Mouse (Mus musculus) induced T-regulatory cell, adult 2 months (primary cell): ENCODE results near the gene Fam198b.
A peak's percentile ranks its signal among the peaks of the same experiment; 100 is the strongest.

Experiments used
- DNase-seq: peaks from one replicate; pipeline ENCODE4 v3.0.0-alpha.2; 2012; ENCODE audit warnings: low read depth

Gene Fam198b

DNA sequence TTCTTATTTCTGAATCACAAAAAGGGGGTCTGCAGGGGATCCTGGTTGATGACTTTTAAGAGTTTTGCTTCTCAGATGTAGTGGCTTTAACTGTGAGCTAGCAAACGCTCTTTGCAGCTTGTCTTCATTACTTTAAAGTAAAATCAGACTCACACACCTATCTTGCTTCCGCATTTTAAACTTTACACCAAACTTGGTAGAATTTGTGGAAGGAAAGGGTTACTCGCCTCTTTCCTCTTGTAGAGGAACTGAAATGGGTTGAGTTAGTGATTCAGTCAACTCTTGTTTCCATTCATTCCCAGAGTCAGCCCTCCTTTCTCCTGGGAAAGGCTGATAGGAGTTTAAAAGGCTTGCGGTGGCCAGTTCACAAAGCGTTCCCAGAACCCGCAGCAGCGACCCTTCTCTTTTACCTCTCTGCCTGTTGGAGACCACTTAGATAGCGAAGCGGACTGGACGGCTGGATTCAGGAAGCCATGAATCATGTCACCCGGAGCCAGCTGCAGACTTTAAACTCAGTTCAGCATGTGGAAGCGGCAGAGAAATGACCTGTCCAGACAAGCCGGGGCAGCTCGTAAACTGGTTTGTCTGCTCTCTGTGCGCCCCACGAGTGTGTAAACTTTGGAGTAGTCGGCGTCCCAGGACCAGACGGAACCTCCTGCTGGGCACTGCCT lies 1.5 kb downstream of the Fam198b start:
- no peak for DNase-seq

- DNase-seq: peak; percentile 6
Measured at GRCm38 (mm10) chr3:79886357-79887091, 2.2 kb downstream of the Fam198b start.

DNA sequence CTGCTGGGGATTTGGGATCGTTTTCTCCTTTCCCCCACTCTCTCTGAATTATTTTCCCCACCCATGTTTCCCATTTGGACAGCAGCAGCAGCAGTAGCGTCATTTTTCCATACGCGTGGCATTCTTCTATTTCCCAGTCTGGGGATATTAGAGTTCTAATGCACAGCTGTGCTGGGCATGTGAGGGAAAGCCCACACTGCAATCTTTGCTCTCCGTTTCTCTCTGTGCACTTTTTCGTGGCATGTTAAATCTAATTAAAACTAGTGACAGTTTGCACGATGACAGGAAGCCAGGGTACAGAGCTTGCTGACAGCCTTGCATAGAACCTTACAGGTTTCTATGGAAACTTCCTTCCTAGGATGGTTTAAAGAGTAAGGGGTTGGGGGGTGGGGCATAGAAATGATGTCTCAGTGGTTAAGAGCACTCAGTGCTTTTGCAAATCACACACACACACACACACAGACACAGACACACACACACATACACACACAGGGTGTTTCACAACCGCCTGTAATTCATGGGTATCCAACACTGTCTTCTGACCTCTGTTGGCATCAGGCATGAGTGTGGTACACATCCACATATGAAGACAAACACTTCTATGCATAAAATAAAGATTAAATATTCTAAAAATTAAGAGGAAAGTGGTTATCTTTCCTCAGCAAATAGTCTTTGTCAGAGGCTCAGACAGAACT lies 3.0 kb downstream of the Fam198b start:
- no peak for DNase-seq

GRCm38 (mm10) chr3:79887966-79888365 lies 3.6 kb downstream of the Fam198b start:
- DNase-seq: no peak

- DNase-seq: no peak
Measured at GRCm38 (mm10) chr3:79897534-79898370, 13.4 kb downstream of the Fam198b start.

DNA sequence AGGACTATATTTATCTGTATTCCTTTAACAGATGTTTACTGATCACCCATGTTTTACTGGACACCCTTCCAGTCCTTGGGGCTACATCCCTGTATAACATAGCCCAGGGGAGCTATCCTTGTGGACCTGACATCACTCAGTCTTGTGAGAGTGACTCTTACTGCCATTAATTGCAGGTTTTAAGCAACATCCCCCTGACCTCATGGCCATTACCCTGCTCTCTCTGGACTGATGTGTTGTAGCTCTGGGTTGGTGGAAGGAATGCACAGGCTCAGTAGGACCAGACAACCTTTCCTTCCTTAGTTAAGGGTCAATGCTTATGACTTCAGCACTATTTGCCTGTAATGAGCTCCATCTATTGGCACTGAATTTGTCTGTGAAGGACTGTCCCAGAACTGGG lies 14.2 kb downstream of the Fam198b start:
- no peak for DNase-seq

DNA sequence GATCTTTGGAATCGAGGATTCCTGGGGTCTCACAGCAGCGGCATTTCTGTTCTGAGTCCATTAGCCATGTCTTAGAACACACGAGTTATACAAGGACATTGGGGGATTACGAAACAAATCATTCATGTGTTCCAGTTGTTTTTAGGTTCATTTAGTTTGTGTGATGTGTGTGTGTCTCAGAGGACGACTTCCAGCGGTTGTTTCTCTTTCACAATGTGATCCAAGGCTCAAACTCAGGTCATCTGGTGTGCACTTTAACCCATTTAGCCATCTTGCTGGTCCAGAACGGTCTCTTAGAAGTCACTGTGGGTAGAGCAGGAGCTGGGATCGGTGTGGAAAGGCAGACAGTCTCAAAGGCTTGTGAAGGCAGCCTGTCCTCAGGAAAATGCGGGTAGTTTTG lies 15.6 kb downstream of the Fam198b start:
- no peak for DNase-seq

GRCm38 (mm10) chr3:79900502-79900901 lies 16.2 kb downstream of the Fam198b start:
- DNase-seq: no peak

- no peak for DNase-seq
Measured at GRCm38 (mm10) chr3:79901321-79901720, 17.0 kb downstream of the Fam198b start.

- no peak for DNase-seq
Measured at GRCm38 (mm10) chr3:79901734-79902133, 17.4 kb downstream of the Fam198b start.

GRCm38 (mm10) chr3:79903803-79904202 lies 19.5 kb downstream of the Fam198b start:
- DNase-seq: no peak

- no peak for DNase-seq
Measured at GRCm38 (mm10) chr3:79904238-79904757, 20.0 kb downstream of the Fam198b start.

- DNase-seq: no peak
Measured at GRCm38 (mm10) chr3:79905397-79905796, 21.1 kb downstream of the Fam198b start.

GRCm38 (mm10) chr3:79906250-79907045 lies 22.1 kb downstream of the Fam198b start:
- DNase-seq: no peak

DNA sequence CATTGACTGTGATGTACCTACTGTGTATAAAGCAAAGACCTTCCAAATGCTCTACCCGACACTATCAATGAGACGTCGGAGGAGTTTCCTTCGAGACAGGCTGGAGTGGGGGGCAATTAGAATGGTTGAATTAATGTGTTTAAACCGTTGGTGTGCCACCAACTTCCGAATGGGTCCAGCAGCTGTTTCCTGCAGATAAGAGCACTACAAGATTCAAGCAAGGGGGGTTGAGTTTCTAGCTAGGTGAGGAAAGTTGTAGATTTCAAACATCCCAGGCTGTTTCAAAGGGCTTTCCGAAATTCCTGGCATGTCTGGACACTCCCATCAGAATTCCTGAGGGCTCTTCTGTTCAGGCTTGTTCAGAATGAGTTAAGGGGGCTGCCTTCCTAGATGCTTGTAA lies 22.9 kb downstream of the Fam198b start:
- DNase-seq: no peak

DNA sequence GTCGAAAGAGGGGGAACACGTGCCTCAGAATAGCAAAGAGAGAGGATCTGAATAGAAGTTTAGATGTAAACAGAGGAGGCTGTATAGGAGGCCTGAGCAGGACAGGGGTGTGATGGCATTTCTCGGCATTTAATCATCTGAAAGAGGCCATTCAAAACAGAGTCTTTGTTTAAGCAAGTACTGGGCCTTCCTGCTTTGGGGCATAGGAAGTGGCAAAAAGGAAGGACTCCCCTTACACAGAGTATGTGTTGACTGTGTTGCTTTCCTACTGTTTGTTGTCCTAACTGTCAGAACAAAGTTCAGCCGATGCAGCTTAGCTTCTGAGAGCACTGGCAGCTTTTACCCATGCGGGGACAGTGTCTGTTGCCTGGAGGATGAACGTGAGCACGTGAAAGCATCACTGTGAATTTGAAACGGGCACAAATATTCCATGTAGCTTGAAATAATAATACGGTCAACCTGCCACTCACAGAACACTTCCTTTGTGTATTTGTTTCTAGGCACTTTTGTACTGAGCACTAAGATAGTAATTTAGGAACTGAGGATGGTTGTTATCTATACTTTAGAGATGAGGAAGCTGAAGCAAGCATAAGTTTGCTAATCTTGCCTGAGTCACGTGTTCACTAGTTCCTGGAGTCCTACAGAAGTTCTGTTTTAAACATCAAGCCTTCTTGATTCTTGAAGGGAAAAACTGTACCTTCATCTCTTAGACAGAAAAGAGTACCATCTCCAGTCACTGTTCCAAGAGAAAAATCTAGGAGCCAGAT lies 26.2 kb downstream of the Fam198b start:
- DNase-seq: no peak

DNA sequence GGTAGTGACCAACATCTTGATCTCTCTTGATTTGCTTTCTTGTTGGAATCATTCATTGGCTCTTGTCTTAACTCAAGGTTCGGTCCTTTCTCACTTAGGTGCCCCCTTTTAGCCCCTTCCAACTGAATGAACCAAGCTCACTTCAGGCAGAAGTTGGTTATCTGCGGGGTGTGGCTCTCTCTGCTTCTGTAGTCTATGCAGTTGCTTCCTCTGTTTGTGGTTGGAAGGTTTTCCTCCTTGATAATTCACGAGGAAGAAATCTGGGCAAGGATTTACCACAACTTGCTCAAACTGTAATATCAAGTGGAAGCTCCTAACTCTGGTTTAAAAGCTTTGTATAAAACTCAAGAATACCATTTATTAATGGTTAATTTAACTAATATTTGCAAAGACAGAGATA lies 26.8 kb downstream of the Fam198b start:
- no peak for DNase-seq

- no peak for DNase-seq
Measured at GRCm38 (mm10) chr3:79914012-79914411, 29.7 kb downstream of the Fam198b start.

DNA sequence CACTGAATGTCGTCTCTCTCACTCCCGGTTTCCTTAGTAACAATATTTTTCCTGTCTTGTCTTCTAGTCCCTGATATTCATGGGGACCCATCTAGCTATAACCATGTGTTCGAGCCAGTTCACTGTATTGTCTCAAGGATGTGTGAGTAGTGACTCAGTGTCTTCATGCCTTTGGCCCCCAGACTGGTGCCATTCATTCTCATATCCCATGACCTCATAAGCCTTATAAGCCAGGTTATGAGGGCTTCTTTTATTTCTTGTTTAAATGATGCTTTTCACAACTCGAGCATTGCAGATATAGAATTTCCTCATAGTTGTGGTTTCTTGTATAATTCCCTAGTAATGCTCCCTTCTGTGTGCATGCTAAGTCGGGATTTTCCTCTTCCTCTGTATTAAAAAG lies 31.9 kb downstream of the Fam198b start:
- DNase-seq: no peak

GRCm38 (mm10) chr3:79918761-79919160 lies 34.4 kb downstream of the Fam198b start:
- no peak for DNase-seq
